Mouse (Mus musculus) stomach, adult 2 months (tissue): ENCODE results near the gene Gm17521. TPM values are rescaled to one million over a fixed set of nuclear protein-coding genes. Genes with fewer than 3 reads are reported as not detected.

ENCODE experiments used
- polyA plus RNA-seq: library from polyadenylated mRNA; depleted of rRNA; stranded (reverse); fragments of >200 nt; gene quantifications from 2 replicates; pipeline ENCODE4 v1.2.3, GENCODE M21; 2012; rRNA removed

Gene Gm17521
- polyA plus RNA-seq: not detected in 2 replicates

DNA sequence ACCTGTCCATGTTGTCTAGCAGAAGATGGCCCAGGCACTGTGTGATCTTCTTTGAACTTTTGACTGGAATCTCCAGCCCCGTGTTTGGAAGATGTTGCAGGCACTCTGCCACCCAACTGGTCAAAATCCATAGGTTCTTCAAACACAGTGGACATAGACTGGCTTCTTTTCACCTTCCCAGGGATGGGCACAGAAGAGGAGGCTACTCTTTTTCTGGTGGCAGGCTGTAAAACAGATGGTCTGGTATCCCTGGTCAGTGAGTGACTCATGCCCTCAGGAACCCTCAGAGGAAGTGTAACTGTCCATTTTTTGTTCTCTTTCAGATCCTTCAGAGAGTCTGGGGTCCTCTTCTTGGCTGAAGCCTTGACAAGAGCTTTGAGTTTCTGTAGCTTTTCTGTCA, at the start of gene Gm17521:
TSS of gene Gm17521 (minus strand) at position 101 of the 400 bp plus-strand sequence.

Other genes starting within 250 kb of the Gm17521 start
- gene Cldn34c1, start 73.8 kb upstream of the Gm17521 start, polyA plus RNA-seq: 0.41 TPM in 2 replicates
- gene Srsx, start 192.8 kb upstream of the Gm17521 start, polyA plus RNA-seq: not detected in 2 replicates
- gene Gm17577, start 217.2 kb upstream of the Gm17521 start, polyA plus RNA-seq: not detected in 2 replicates